Mouse (Mus musculus) ES-E14 (cell line): ENCODE measurements around the gene Rnpep.

Source experiments
- CHD2 ChIP-seq: IDR thresholded peaks from 2 replicates; pipeline ENCODE4 v1.6.1; 2014; ENCODE audit warnings: mild to moderate bottlenecking, low read depth, low read length, inconsistent platforms
- HCFC1 ChIP-seq: IDR thresholded peaks from 2 replicates; pipeline ENCODE4 v1.6.1; 2012; ENCODE audit warnings: low read length, inconsistent platforms, borderline replicate concordance; ENCODE audit not compliant: insufficient read depth
- MAFK ChIP-seq: IDR thresholded peaks from 2 replicates; pipeline ENCODE4 v1.6.1; 2014; ENCODE audit warnings: mild to moderate bottlenecking, low read depth, low read length, inconsistent platforms; ENCODE audit not compliant: insufficient read depth
- ZC3H11A ChIP-seq: IDR thresholded peaks from 2 replicates; pipeline ENCODE4 v1.6.1; 2012; ENCODE audit warnings: low read depth, mild to moderate bottlenecking, inconsistent platforms, low read length, borderline replicate concordance
- ZNF384 ChIP-seq: IDR thresholded peaks from 2 replicates; pipeline ENCODE4 v1.6.1; 2012; ENCODE audit warnings: low read depth, low read length, inconsistent platforms

DNA sequence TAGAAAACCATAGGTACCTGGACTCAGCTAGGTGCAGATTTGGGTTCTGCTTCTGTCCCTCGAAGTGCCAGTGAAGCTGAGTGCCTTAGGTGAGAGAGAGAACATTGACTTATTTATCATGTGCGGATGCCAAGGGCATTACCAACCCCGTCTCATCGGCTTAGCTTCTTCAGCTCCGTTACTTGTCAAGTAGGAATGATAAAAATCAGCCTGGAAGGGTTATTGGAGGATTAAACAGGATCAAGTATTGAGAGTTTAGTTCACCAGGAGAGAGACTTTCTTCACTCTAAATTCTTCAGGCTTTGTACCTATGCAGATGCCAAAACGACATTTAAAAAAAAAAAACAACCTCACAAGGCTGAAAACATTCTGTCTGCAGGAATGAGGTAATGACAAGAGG, 46.7 kb upstream of the Rnpep start:
- TF ChIP-seq CHD2 (no peak), ZC3H11A (no peak), MAFK (no peak), HCFC1 (no peak), ZNF384 (no peak)
